Mouse (Mus musculus): Measurements from ENCODE around the gene Igf1. TPM values are rescaled to one million over a fixed set of nuclear protein-coding genes. Genes with fewer than 3 reads are reported as not detected.

Gene Igf1
- polyA plus RNA-seq, 1 experiment, result 8.9 TPM

GRCm38 (mm10) chr10:87973911-87974631 is 116.0 kb downstream of the Igf1 start:
- Histone ChIP-seq H3K36me3 (ENCODE audit: control insufficient read depth, insufficient read depth, low read length) (no peaks in the 10 kb centered on the region), H3K27me3 (ENCODE audit: control insufficient read depth, insufficient read depth, low read length) (no peaks in the 10 kb centered on the region), H3K4me3 (ENCODE audit: control insufficient read depth, low read depth, low read length) (no peak overlapping the region), H3K4me1 (ENCODE audit: control insufficient read depth, insufficient read depth, low read length) (no peaks in the 10 kb centered on the region), H3K27ac (ENCODE audit: control insufficient read depth, insufficient read depth, low read depth, low read length) (no peak overlapping the region)
- TF ChIP-seq CTCF (IDR thresholded peaks at IDR 0.05; ENCODE audit: control insufficient read depth, insufficient read depth, insufficient replicate concordance, low read depth, low read length) (no peak), POLR2A (IDR thresholded peaks at IDR 0.05; ENCODE audit: control insufficient read depth, low read depth, low read length) (no peak)

- no peaks in the 10 kb centered on the region for H3K4me1 ChIP-seq (ENCODE audit: control insufficient read depth, insufficient read depth, low read length)
- H3K36me3 ChIP-seq (ENCODE audit: control insufficient read depth, insufficient read depth, low read length), result no peaks in the 10 kb centered on the region
- no peaks in the 10 kb centered on the region for H3K27me3 ChIP-seq (ENCODE audit: control insufficient read depth, insufficient read depth, low read length)
- no peak overlapping the region for H3K27ac ChIP-seq (ENCODE audit: control insufficient read depth, insufficient read depth, low read depth, low read length)
- no peak for TF ChIP-seq CTCF (IDR thresholded peaks at IDR 0.05; ENCODE audit: control insufficient read depth, insufficient read depth, insufficient replicate concordance, low read depth, low read length)
- no peak overlapping the region for H3K4me3 ChIP-seq (ENCODE audit: control insufficient read depth, low read depth, low read length)
These were observed 127.3 kb downstream of the Igf1 start for GRCm38 (mm10) chr10:87985375-87985774.

GRCm38 (mm10) chr10:87986201-87986600 is 128.1 kb downstream of the Igf1 start:
- no peak overlapping the region for H3K4me3 ChIP-seq (ENCODE audit: control insufficient read depth, low read depth, low read length)
- no peaks in the 10 kb centered on the region for H3K4me1 ChIP-seq (ENCODE audit: control insufficient read depth, insufficient read depth, low read length)
- no peaks in the 10 kb centered on the region for H3K36me3 ChIP-seq (ENCODE audit: control insufficient read depth, insufficient read depth, low read length)
- TF ChIP-seq POLR2A (IDR thresholded peaks at IDR 0.05; ENCODE audit: control insufficient read depth, low read depth, low read length), result no peak
- TF ChIP-seq CTCF (IDR thresholded peaks at IDR 0.05; ENCODE audit: control insufficient read depth, insufficient read depth, insufficient replicate concordance, low read depth, low read length), result no peak
- no peaks in the 10 kb centered on the region for H3K27me3 ChIP-seq (ENCODE audit: control insufficient read depth, insufficient read depth, low read length)
- H3K27ac ChIP-seq (ENCODE audit: control insufficient read depth, insufficient read depth, low read depth, low read length), result no peak overlapping the region

Other genes starting within 250 kb of the Igf1 start
- gene Pmch, start 232.8 kb downstream of the Igf1 start, polyA plus RNA-seq (2012; rRNA removed), result not detected in 2 replicates

Data from testis, adult 2 months (tissue).